Mouse (Mus musculus) testis, adult 2 months (tissue): Measurements from ENCODE around the gene Plpp7.

ENCODE experiments used
- CTCF ChIP-seq: fragments of 200-500 bp; IDR thresholded peaks from 2 replicates; pipeline ENCODE4 v1.5.1; 2012; ENCODE audit warnings: low read depth, mild to moderate bottlenecking, inconsistent platforms, low read length, moderate library complexity; ENCODE audit not compliant: control insufficient read depth, insufficient read depth, insufficient replicate concordance
- POLR2A ChIP-seq: fragments of 200-500 bp; IDR thresholded peaks from 2 replicates; pipeline ENCODE4 v1.6.1; 2012; ENCODE audit warnings: low read depth, mild to moderate bottlenecking, inconsistent platforms, low read length, moderate library complexity; ENCODE audit not compliant: control insufficient read depth

DNA sequence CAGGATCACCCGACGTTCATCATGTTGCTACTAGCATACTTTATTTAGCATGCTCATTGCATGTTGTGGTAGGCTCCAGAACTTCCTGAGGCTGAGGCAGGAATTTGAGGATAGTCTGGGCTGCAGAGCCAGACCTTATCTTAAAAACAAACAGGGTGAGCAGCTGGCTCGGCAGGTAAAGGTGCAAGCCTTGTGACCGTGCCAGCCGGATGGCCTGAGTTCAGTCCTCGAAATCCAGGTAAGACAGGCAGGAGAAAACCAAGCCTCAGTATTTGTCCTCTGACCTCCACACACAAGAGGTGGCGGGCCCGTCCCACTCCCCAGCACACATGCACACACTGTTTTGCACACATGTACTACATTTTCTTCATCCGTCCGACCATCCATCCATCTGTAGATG is 61.3 kb downstream of the Plpp7 start:
- TF ChIP-seq CTCF (no peak), POLR2A (no peak)
